Mouse (Mus musculus): ENCODE data around the gene Olfr479.
"Not testable (repeated sequence)": the region's sequence is repeated elsewhere in the genome, so short reads cannot be mapped to it uniquely, and the experiment has no call there.

- TF ChIP-seq CTCF (IDR thresholded peaks at IDR 0.05; ENCODE audit: low read depth, low read length); POLR2A (IDR thresholded peaks at IDR 0.05; ENCODE audit: insufficient read depth, low read length); EP300 (IDR thresholded peaks at IDR 0.05; ENCODE audit: insufficient read depth, low read depth, low read length): not testable (repeated sequence)
These were observed 36.2 kb upstream of the Olfr479 start for GRCm38 (mm10) chr7:108014256-108014655.

Data from ES-Bruce4 (cell line).